8 mouse cellular contexts compared by ENCODE assay signal in genomic region chr1:160044237-160045021, GRCm38 (mm10). TPM values are rescaled to one million over a fixed set of nuclear protein-coding genes. Genes with fewer than 3 reads are reported as not detected.
A peak's percentile ranks its signal among the peaks of the same experiment; 100 is the strongest.
DNase-seq lines count a peak whose midpoint lies in the region; ATAC-seq and TF ChIP-seq lines count a peak whose summit lies in the region.

4930523C07Rik (plus strand) TSS chr1:160044382.

- H3K9ac ChIP-seq in heart, postnatal 0 days (replicated peaks; ENCODE audit: low read depth, low read length) = peak within 1 kb of the TSS; percentile 72

- ATAC-seq in heart, postnatal 0 days (ENCODE audit: insufficient read depth, low read depth) = peak; percentile 88

- H3K4me3 ChIP-seq in bone marrow macrophage, adult 2 months (ENCODE audit: insufficient read depth, low read length) = peak within 1 kb of the TSS; percentile 67
- peak within 1 kb of the TSS; percentile 61 for H3K4me3 ChIP-seq in heart, postnatal 0 days (ENCODE audit: low read depth, low read length)
- H3K4me3 ChIP-seq in megakaryocyte, embryonic 14.5 days (replicated peaks) = peak within 1 kb of the TSS; percentile 96

- DNase-seq in MEL-GATA-1-ER (ENCODE audit: extremely low read depth, low read depth) = peak; percentile 45
- DNase-seq in fibroblast of lung, adult 2 months (ENCODE audit: low read depth) = peak; percentile 48
- DNase-seq in heart, postnatal 0 days (ENCODE audit: low spot score) = peak; percentile 60
- DNase-seq in kidney, postnatal 25 days = peak; percentile 82 to 91
- DNase-seq in right cerebral cortex, postnatal 4 days = peak; percentile 22
- DNase-seq in urinary bladder, postnatal 4 days (ENCODE audit: low spot score in 2 of 2) = peak; percentile 61 to 74

- H3K4me1 ChIP-seq in bone marrow macrophage, adult 2 months (ENCODE audit: control insufficient read depth, insufficient read depth, low read length) = no peaks in the 10 kb centered on the region
- H3K4me1 ChIP-seq in heart, postnatal 0 days (ENCODE audit: control insufficient read depth, insufficient read depth) = peaks cover 42% of the 10 kb centered on the region
- H3K4me1 ChIP-seq in megakaryocyte, embryonic 14.5 days = peaks cover 74% of the 10 kb centered on the region

- H3K4me2 ChIP-seq in heart, postnatal 0 days (ENCODE audit: low read depth, low read length) = peak within 1 kb of the TSS; percentile 61

- no peak within 1 kb of the TSS for H3K27ac ChIP-seq in bone marrow macrophage, adult 2 months (ENCODE audit: insufficient read depth, low read depth, low read length)
- peak within 1 kb of the TSS; percentile 82 for H3K27ac ChIP-seq in heart, postnatal 0 days (ENCODE audit: low read depth)

- no peaks in the 10 kb centered on the region for H3K27me3 ChIP-seq in heart, postnatal 0 days (ENCODE audit: control insufficient read depth, insufficient read depth, low read length)
- H3K27me3 ChIP-seq in megakaryocyte, embryonic 14.5 days (replicated peaks) = peaks cover 12% of the 10 kb centered on the region

- WGBS in heart, postnatal 0 days = under 1% methylated on average over 33 of the region's 33 CpGs

- no peak; the same call in 1 of the 2 replicates for TF ChIP-seq CTCF in bone marrow macrophage, adult 2 months (IDR thresholded peaks at IDR 0.05; ENCODE audit: low read depth, low read length)
- peak; percentile 58 for TF ChIP-seq CTCF in heart, postnatal 0 days (IDR thresholded peaks at IDR 0.05; ENCODE audit: low read depth)

- TF ChIP-seq POLR2A in bone marrow macrophage, adult 2 months (IDR thresholded peaks at IDR 0.05; ENCODE audit: borderline replicate concordance, low read depth, low read length) = no peak

- H3K9me3 ChIP-seq in heart, postnatal 0 days (replicated peaks; ENCODE audit: control insufficient read depth, low read length) = no peaks in the 10 kb centered on the region
- H3K9me3 ChIP-seq in megakaryocyte, embryonic 14.5 days = no peaks in the 10 kb centered on the region

- H3K36me3 ChIP-seq in heart, postnatal 0 days (replicated peaks; ENCODE audit: control insufficient read depth, insufficient read depth, low read length) = no peaks in the 10 kb centered on the region
- H3K36me3 ChIP-seq in megakaryocyte, embryonic 14.5 days (replicated peaks; ENCODE audit: low read length) = peaks cover 5% of the 10 kb centered on the region

- TF ChIP-seq EP300 in heart, postnatal 0 days (IDR thresholded peaks at IDR 0.05; ENCODE audit: low read depth) = no peak

RNA-seq across cellular contexts. Expression of gene 4930523C07Rik, which starts in this region (rescaled TPM):
- 8.8 and 9.3 TPM in 2 replicates for polyA plus RNA-seq in bone marrow macrophage, adult 2 months (2012; ENCODE audit: insufficient read depth, insufficient read length, missing spikeins)
- total RNA-seq in heart, postnatal 0 days (2014; rRNA removed; ENCODE audit: low replicate concordance) = 18.6 and 21.8 TPM in 2 replicates
- 17.8 and 21.0 TPM in 2 replicates for polyA plus RNA-seq in heart, postnatal 0 days (2015; fragmentation: Nextera tagmentation; extraction: Ambion mirVana)
- 2.1 and 6.0 TPM in 2 replicates for polyA plus RNA-seq in megakaryocyte, embryonic 14.5 days (2012; ENCODE audit: insufficient read depth, low replicate concordance)

Comparison
In these comparisons a context has a peak if more than half of its experiments do, and no peak if none do; other contexts are left out.
1. DNase-seq: peak in every context shown above with its lines; median percentile 86 in kidney, postnatal 25 days; 68 in urinary bladder, postnatal 4 days; 60 in heart, postnatal 0 days; 48 in fibroblast of lung, adult 2 months; 45 in MEL-GATA-1-ER; 22 in right cerebral cortex, postnatal 4 days.